Mouse (Mus musculus) thymus, postnatal 0 days (tissue): ENCODE measurements at regions not wholly inside any gene's neighbourhood (a gene's known extent, or its start where the extent isn't known, plus 50 kb on each side); places are given as distances from the start of the nearest gene placed in this dataset.
A peak's percentile ranks its signal among the peaks of the same experiment; 100 is the strongest.

Experiments
- DNase-seq: peaks from one replicate; pipeline ENCODE4 v3.0.0-alpha.2; 2015; ENCODE audit warnings: low spot score

GRCm38 (mm10) chr16:95815966-95816365, 114.1 kb downstream of the Ets2 start:
- DNase-seq, result peak; percentile 79

- DNase-seq, result no peak
These were observed 113.4 kb downstream of the Ets2 start for GRCm38 (mm10) chr16:95815206-95815731.

GRCm38 (mm10) chr16:95814513-95815118, 112.7 kb downstream of the Ets2 start:
- DNase-seq, result no peak

GRCm38 (mm10) chr16:95811092-95811491, 109.2 kb downstream of the Ets2 start:
- DNase-seq, result peak; percentile 72

GRCm38 (mm10) chr16:95809127-95809876, 107.4 kb downstream of the Ets2 start:
- DNase-seq, result no peak

GRCm38 (mm10) chr16:95806510-95806909, 104.6 kb downstream of the Ets2 start:
- DNase-seq, result peak; percentile 58

- DNase-seq, result peak; percentile 52
These were observed 102.3 kb downstream of the Ets2 start for GRCm38 (mm10) chr16:95804199-95804598.

GRCm38 (mm10) chr16:95802641-95803040, 100.8 kb downstream of the Ets2 start:
- no peak for DNase-seq

GRCm38 (mm10) chr16:95802207-95802606, 100.3 kb downstream of the Ets2 start:
- DNase-seq, result no peak

GRCm38 (mm10) chr16:95800911-95801442, 99.1 kb downstream of the Ets2 start:
- DNase-seq, result no peak

- peak; percentile 65 for DNase-seq
These were observed 96.7 kb downstream of the Ets2 start for GRCm38 (mm10) chr16:95798582-95798981.

- DNase-seq, result peak; percentile 72
These were observed 96.2 kb downstream of the Ets2 start for GRCm38 (mm10) chr16:95798099-95798498.

- DNase-seq, result peak; percentile 43
These were observed 95.3 kb downstream of the Ets2 start for GRCm38 (mm10) chr16:95797141-95797540.

- DNase-seq, result no peak
These were observed 93.0 kb downstream of the Ets2 start for GRCm38 (mm10) chr16:95794876-95795275.

GRCm38 (mm10) chr16:95794281-95794727, 92.4 kb downstream of the Ets2 start:
- DNase-seq, result no peak

- DNase-seq, result no peak
These were observed 88.8 kb downstream of the Ets2 start for GRCm38 (mm10) chr16:95790691-95791090.

GRCm38 (mm10) chr16:95789548-95789947, 87.7 kb downstream of the Ets2 start:
- no peak for DNase-seq

- DNase-seq, result no peak
These were observed 79.8 kb downstream of the Ets2 start for GRCm38 (mm10) chr16:95781681-95782080.

GRCm38 (mm10) chr16:95780431-95780830, 78.6 kb downstream of the Ets2 start:
- DNase-seq, result peak; percentile 43

- DNase-seq, result peak; percentile 60
These were observed 77.2 kb downstream of the Ets2 start for GRCm38 (mm10) chr16:95778845-95779722.

- no peak for DNase-seq
These were observed 76.3 kb downstream of the Ets2 start for GRCm38 (mm10) chr16:95778173-95778572.
